Mouse (Mus musculus) left cerebral cortex, adult 6 months (tissue): ENCODE results near the gene Msl3. TPM values are rescaled to one million over a fixed set of nuclear protein-coding genes. Genes with fewer than 3 reads are reported as not detected.

Source experiments
- long read RNA-seq, 2 experiments: library from polyadenylated mRNA; unstranded; transcript quantifications; one replicate each; pipeline ENCODE4 v2.0.0; 2019 to 2020
- polyA plus RNA-seq: library from polyadenylated mRNA; unstranded; fragments of <200 nt; fragmentation: Nextera tagmentation; gene quantifications from 2 replicates; pipeline ENCODE4 v1.2.3, GENCODE M21; 2021

Msl3 gene
- polyA plus RNA-seq = 12.1 and 13.1 TPM in 2 replicates
- long read RNA-seq, experiment 1, transcript Msl3-202 (12 exons, 2,316 nt) = major isoform, 50 of 107 reads
- long read RNA-seq, experiment 1, transcript Msl3-201 (13 exons, 2,399 nt) = minor isoform, 13 of 107 reads
- long read RNA-seq, experiment 1, partial matches to known transcripts = 16 of 107 reads
- long read RNA-seq, experiment 1, other reads (novel, unspliced or antisense) = 28 of 107 reads
- long read RNA-seq, experiment 2, transcript Msl3-202 (12 exons, 2,316 nt) = major isoform, 7 of 26 reads
- long read RNA-seq, experiment 2, partial matches to known transcripts = 15 of 26 reads
- long read RNA-seq, experiment 2, other reads (novel, unspliced or antisense) = 3 of 26 reads

DNA sequence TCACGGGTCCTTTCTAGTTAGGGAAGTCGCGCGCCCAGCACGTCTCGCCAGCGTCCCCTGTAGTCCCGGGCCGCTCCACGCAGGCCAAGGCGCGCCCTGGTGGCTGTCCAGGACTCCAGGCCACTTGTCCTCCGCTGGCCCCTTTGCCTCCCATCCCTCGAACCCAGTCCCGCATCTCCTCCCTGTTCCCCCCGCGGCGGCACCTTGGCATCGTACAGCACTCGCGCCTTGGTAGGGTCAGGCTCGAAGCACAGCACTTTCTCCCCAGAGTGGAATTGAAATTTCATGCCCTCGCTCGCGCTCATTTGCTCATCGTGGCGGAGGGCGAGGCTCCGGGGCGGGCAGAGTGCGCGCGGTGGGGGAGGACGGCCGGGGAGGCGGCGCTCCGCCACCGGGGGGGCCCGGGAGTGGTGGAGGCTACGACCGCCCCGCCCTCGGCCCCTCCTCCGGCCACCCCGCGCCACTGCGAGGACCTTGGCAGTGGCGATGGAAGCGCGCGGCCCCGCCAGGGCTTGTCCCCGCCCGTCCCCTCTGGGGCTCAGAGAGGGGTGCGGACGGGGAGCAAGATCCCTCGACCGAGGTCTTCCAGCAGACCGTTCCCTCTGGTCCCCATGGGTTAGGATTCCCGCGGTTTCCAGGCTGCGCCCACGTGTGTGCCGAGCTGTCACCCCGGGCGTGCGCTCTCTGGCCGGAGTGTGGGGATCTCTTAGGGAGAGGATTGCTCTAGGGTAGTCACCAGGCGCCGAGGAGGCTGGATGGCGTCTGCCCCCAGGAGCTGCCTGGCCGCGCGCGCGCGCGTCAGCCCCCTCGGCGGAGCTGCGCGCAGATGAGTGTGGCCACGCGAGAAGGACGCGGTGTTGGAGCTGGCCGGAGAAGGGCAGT lies at the start of gene Msl3:
Gene Msl3, minus strand, starts transcription at position 374 of the 882 bp plus-strand sequence.

Other genes with a start within 250 kb of the Msl3 start
- 6.7 and 6.9 TPM in 2 replicates for gene Frmpd4, start 96.7 kb downstream of the Msl3 start, polyA plus RNA-seq
- 2.4 and 3.8 TPM in 2 replicates for gene Arhgap6, start 121.2 kb upstream of the Msl3 start, polyA plus RNA-seq